Comparison of ENCODE assay signal across 11 mouse cellular contexts in the genomic region with DNA sequence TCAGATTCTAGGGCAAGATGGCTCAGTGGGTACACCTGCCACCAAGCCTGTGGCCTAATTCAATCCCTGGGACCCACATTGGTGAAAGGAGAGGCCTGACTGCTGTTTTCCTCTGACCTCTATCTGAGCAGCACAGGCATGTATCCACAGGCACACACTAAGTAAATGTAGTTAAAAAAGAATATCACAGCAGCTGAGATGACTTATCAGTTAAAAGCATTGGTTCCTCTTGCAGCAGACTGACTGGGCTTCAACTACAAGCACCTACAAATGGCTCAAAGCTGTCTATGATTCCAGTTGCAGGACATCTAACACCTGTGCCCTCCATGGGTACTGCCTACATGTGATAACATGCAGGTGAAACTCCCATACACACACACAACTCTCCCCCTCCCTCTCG.
"Had no signal": no experiment of that assay in that cellular context is flagged by ENCODE, and none has a peak within 500 bp of the region (broad histone marks: within the 10 kb centered on the region; RNA-seq: fewer than 3 reads in every experiment).

No protein-coding gene starts in this region.

- DNase-seq: kidney, adult 8-10 months; layer of hippocampus, adult 9-11 months; layer of hippocampus, postnatal 36 days; retina, postnatal 1 day; thymus, postnatal 36 days had no signal

- H3K9ac ChIP-seq: limb, embryonic 15.5 days; liver, embryonic 12.5 days; lung, embryonic 14.5 days; neural tube, embryonic 13.5 days had no signal

- H3K27ac ChIP-seq: limb, embryonic 15.5 days; liver, embryonic 12.5 days; neural tube, embryonic 13.5 days had no signal

- H3K9me3 ChIP-seq: limb, embryonic 15.5 days; liver, embryonic 12.5 days; megakaryocyte, embryonic 14.5 days; neural tube, embryonic 13.5 days had no signal

- H3K4me2 ChIP-seq: limb, embryonic 15.5 days; liver, embryonic 12.5 days; lung, embryonic 14.5 days; neural tube, embryonic 13.5 days had no signal

- H3K4me1 ChIP-seq: limb, embryonic 15.5 days; liver, embryonic 12.5 days; megakaryocyte, embryonic 14.5 days; neural tube, embryonic 13.5 days had no signal

- H3K27me3 ChIP-seq: limb, embryonic 15.5 days; liver, embryonic 12.5 days; megakaryocyte, embryonic 14.5 days; neural tube, embryonic 13.5 days had no signal

- ATAC-seq: liver, embryonic 12.5 days; midbrain, embryonic 16.5 days had no signal

- H3K4me3 ChIP-seq: limb, embryonic 15.5 days; liver, embryonic 12.5 days; megakaryocyte, embryonic 14.5 days; neural tube, embryonic 13.5 days had no signal
